Mouse (Mus musculus) kidney, adult 18-20 months (tissue): ENCODE results near the gene Gm13288.
"Not testable (repeated sequence)": the region's sequence is repeated elsewhere in the genome, so short reads cannot be mapped to it uniquely, and the experiment has no call there.

Experiments used
- DNase-seq: peaks from one replicate; pipeline ENCODE4 v3.0.0; 2021

Gm13288 gene

GRCm38 (mm10) chr4:88802954-88803353 is 2.4 kb upstream of the Gm13288 start, which contains the start of gene Gm13287:
Gene Gm13287 (plus strand): TSS chr4:88803254.
- DNase-seq, result not testable (repeated sequence)

DNA sequence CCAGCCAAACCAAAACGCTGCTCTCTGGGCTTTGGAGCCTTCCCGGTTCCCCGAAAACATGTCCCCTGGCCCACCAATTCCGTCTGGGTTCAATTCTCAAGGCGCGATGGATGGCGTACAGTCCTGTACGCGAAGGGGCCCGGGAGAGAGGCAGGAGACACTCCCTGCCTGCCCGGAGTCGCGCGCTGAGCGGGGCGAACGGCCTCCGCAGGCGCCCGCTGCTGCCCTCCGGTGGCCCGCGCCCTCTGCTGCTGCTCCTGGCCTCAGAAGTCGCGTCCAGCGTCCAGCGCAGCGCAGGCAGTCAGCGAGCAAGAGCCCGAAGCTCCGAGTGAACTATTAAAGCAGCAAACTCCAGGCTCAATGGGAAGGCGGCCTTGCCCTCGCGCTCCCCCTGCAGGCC is 430 bp downstream of the Gm13288 start:
- peak; percentile 24 for DNase-seq

DNA sequence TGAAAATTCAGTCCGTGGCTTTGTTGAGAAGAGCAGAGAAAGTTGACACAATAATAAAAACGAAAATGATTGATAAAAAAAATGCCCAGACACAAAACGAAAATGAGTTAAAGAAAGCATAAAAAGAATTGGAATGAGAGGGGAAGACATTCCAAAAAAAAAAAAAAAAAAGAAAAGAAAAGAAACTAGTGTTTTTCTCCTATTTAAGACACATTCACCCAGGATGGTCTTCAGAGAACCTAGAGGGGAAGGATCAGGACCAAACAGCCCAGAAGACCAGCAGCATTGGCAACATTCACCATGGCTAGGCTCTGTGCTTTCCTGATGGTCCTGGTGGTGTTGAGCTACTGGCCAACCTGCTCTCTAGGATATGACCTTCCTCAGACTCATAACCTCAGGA is 10.6 kb downstream of the Gm13288 start, which contains the start of gene Ifna7:
Ifna7 (plus strand) TSS at position 301 of the 400 bp plus-strand sequence.
- DNase-seq, result no peak

- DNase-seq, result no peak
Observed at GRCm38 (mm10) chr4:88819659-88820058, 14.3 kb downstream of the Gm13288 start, which contains the start of gene Ifna11. Gene Ifna11 (plus strand): TSS chr4:88819959.

GRCm38 (mm10) chr4:88822995-88823394 is 17.7 kb downstream of the Gm13288 start:
- peak; percentile 10 for DNase-seq

DNA sequence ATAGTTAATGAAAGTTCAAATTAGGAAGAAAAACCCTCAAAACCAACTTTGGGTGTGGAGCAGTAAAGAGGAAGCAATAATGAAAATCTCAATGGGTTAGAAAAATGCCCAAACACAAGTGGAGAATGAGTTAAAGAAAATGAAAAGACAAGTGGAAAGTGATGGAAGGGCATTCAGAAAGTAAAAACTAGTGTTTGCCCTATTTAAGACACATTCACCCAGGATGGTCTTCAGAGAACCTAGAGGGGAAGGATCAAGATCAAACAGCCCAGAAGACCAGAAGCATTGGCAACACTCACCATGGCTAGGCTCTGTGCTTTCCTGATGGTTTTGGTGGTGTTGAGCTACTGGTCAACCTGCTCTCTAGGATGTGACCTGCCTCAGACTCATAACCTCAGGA is 21.8 kb downstream of the Gm13288 start, which contains the start of gene Ifna6:
Ifna6 (plus strand) TSS at position 301 of the 400 bp plus-strand sequence.
- DNase-seq, result not testable (repeated sequence)

- peak; percentile 21 for DNase-seq
Observed at GRCm38 (mm10) chr4:88830523-88830922, 25.2 kb downstream of the Gm13288 start.

GRCm38 (mm10) chr4:88835225-88835624 is 29.9 kb downstream of the Gm13288 start, which contains the start of gene Ifna5:
Gene Ifna5 (plus strand): TSS chr4:88835525.
- DNase-seq, result not testable (repeated sequence)

GRCm38 (mm10) chr4:88838828-88839227 is 33.5 kb downstream of the Gm13288 start:
- peak; percentile 16 for DNase-seq

DNA sequence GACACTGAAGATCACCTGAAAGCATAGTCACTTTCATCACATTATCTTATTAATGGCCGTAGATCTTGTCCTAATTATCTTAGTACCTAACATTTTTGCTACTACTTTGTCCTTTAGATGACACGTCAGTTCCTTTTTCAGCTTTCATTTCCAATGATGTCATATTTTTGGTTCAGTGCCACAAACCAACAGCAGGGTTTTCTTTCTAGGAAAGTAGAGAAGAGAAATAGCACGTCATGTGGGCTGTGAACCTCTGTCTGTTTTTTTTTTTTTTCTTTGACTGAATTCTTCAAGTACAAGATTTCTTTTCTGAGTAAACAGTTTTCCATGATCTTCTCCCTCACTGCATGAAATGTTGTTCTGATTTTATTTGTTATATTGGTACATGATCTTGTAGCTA is 34.7 kb downstream of the Gm13288 start:
- no peak for DNase-seq

GRCm38 (mm10) chr4:88841438-88841911 is 36.1 kb downstream of the Gm13288 start, which contains the start of gene Ifna4:
Gene Ifna4 (plus strand): TSS chr4:88841861.
- no peak for DNase-seq

GRCm38 (mm10) chr4:88845334-88845733 is 40.0 kb downstream of the Gm13288 start:
- DNase-seq, result no peak

GRCm38 (mm10) chr4:88849698-88850097 is 44.4 kb downstream of the Gm13288 start, which contains the start of gene Ifna1:
Gene Ifna1 (plus strand): TSS chr4:88850087.
- no peak for DNase-seq

DNA sequence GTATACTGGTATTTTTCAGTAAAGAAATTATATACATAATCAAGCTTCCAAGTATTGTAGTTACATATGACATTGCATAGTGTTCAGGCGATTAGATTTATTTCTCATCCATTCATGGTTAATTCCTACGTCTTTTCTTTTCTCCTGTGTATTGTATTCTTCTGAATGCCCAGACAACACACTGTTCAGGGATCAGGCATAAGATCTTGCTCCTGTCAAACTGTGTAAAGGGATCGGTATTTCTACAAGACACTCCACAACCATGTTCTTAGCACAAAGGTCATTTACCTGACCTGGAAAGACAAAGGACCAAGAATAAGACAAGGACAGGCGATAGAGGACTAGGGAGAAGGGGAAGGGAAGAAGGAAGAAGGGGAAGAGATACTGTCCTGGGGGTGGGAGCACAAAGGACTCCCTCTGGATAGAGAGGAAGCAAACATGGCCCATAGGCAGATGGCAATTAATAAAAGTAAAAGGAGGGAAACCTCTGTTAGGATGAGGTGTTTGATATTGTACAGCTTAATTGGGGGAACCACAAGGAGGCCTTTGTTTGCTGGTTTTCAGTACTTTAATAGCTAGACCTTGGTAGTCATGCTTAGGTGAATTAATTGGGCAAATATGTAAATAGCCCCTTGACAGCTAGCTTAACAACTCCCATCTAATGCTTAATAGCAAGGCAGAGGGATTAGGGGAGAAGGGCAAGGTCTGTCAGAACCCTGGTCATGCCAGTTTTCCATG is 45.9 kb downstream of the Gm13288 start:
- no peak for DNase-seq
